Mouse (Mus musculus) embryo, embryonic 11.5 days (tissue): Measurements from ENCODE around the gene Gm11237.
"Not testable (repeated sequence)": the region's sequence is repeated elsewhere in the genome, so short reads cannot be mapped to it uniquely, and the experiment has no call there.

Experiments used
- DNase-seq: peaks from one replicate; pipeline ENCODE4 v3.0.0-alpha.2; 2012; ENCODE audit warnings: low read depth, low spot score

Gene Gm11237

GRCm38 (mm10) chr4:73622684-73623083 is at the start of gene Gm11237:
Gene Gm11237 (plus strand): TSS chr4:73622984.
- not testable (repeated sequence) for DNase-seq

- peak; percentile 30 for DNase-seq
These were observed 23.5 kb upstream of the Gm11237 start for GRCm38 (mm10) chr4:73599248-73599647.

GRCm38 (mm10) chr4:73607581-73607980 is 15.2 kb upstream of the Gm11237 start, which contains the start of gene Gm11238:
Gene Gm11238 (plus strand): TSS chr4:73607881.
- DNase-seq: not testable (repeated sequence)

GRCm38 (mm10) chr4:73637821-73638220 is 15.0 kb downstream of the Gm11237 start, which contains the start of gene Gm11236:
Gene Gm11236 (plus strand): TSS chr4:73638121.
- DNase-seq: not testable (repeated sequence)

GRCm38 (mm10) chr4:73661864-73662263 is 39.1 kb downstream of the Gm11237 start:
- not testable (repeated sequence) for DNase-seq

GRCm38 (mm10) chr4:73668054-73668453 is 45.3 kb downstream of the Gm11237 start, which contains the start of gene Gm11239:
Gene Gm11239 (plus strand): TSS chr4:73668354.
- not testable (repeated sequence) for DNase-seq
